Comparison of ENCODE assay signal across 13 mouse cellular contexts in genomic region chr1:79752015-79752695, GRCm38 (mm10). TPM values are rescaled to one million over a fixed set of nuclear protein-coding genes. Genes with fewer than 3 reads are reported as not detected.
DNase-seq lines count a peak whose midpoint lies in the region; ATAC-seq and TF ChIP-seq lines count a peak whose summit lies in the region.
"Had no signal": no experiment of that assay in that cellular context is flagged by ENCODE, and none has a peak within 500 bp of the region (broad histone marks: within the 10 kb centered on the region; RNA-seq: fewer than 3 reads in every experiment).

No protein-coding gene starts in this region.

- peak overlapping the region; percentile 72; the same call in 1 of the 2 replicates for H3K27ac ChIP-seq in heart, embryonic 16.5 days (ENCODE audit: low read length)
- H3K27ac ChIP-seq in liver, embryonic 13.5 days = peak overlapping the region; percentile 29; the same call in 1 of the 2 replicates
- no peak overlapping the region for H3K27ac ChIP-seq in midbrain, embryonic 13.5 days
- H3K27ac ChIP-seq in midbrain, embryonic 16.5 days (ENCODE audit: low read length) = no peak overlapping the region
- H3K27ac ChIP-seq: embryonic facial prominence, embryonic 15.5 days; hindbrain, postnatal 0 days had no signal

- H3K9ac ChIP-seq in heart, embryonic 16.5 days (ENCODE audit: low read length) = no peak overlapping the region
- no peak overlapping the region for H3K9ac ChIP-seq in liver, embryonic 13.5 days
- H3K9ac ChIP-seq in midbrain, embryonic 13.5 days (replicated peaks) = no peak overlapping the region
- H3K9ac ChIP-seq in midbrain, embryonic 16.5 days (ENCODE audit: low read depth, low read length) = no peak overlapping the region
- H3K9ac ChIP-seq: embryonic facial prominence, embryonic 15.5 days had no signal

- no peak for ATAC-seq in heart, embryonic 16.5 days (replicated peaks; ENCODE audit: extremely low read depth, insufficient read depth, low FRiP score)
- peak; percentile 58 for ATAC-seq in G1E (ENCODE audit: extremely low read depth, insufficient number of reproducible peaks, low FRiP score, poor library complexity, severe bottlenecking)
- ATAC-seq in liver, embryonic 13.5 days (ENCODE audit: low read depth) = no peak
- no peak for ATAC-seq in midbrain, embryonic 13.5 days
- no peak for ATAC-seq in midbrain, embryonic 16.5 days
- ATAC-seq: hindbrain, postnatal 0 days had no signal

- no peaks in the 10 kb centered on the region for H3K27me3 ChIP-seq in heart, embryonic 16.5 days (ENCODE audit: control insufficient read depth, insufficient read depth, low read length)
- H3K27me3 ChIP-seq in G1E (ENCODE audit: insufficient read depth, low read length) = no peaks in the 10 kb centered on the region
- H3K27me3 ChIP-seq in liver, embryonic 13.5 days = no peaks in the 10 kb centered on the region
- H3K27me3 ChIP-seq in midbrain, embryonic 13.5 days = no peaks in the 10 kb centered on the region
- no peaks in the 10 kb centered on the region for H3K27me3 ChIP-seq in midbrain, embryonic 16.5 days (ENCODE audit: control insufficient read depth, insufficient read depth, low read depth, low read length)
- H3K27me3 ChIP-seq: embryonic facial prominence, embryonic 15.5 days had no signal

- WGBS in heart, embryonic 16.5 days = 67% methylated on average over 7 of the region's 7 CpGs
- 43% methylated on average over 7 of the region's 7 CpGs for WGBS in liver, embryonic 13.5 days (ENCODE audit: insufficient replicate concordance)
- 88% methylated on average over 7 of the region's 7 CpGs for WGBS in midbrain, embryonic 13.5 days
- 86% methylated on average over 7 of the region's 7 CpGs for WGBS in midbrain, embryonic 16.5 days

- H3K4me2 ChIP-seq in heart, embryonic 16.5 days (ENCODE audit: low read depth, low read length) = no peak overlapping the region
- no peak overlapping the region for H3K4me2 ChIP-seq in liver, embryonic 13.5 days
- no peak overlapping the region for H3K4me2 ChIP-seq in midbrain, embryonic 13.5 days (replicated peaks)
- H3K4me2 ChIP-seq in midbrain, embryonic 16.5 days (ENCODE audit: low read length) = no peak overlapping the region
- H3K4me2 ChIP-seq: embryonic facial prominence, embryonic 15.5 days had no signal

- H3K4me3 ChIP-seq in heart, embryonic 16.5 days (ENCODE audit: low read length) = no peak overlapping the region
- H3K4me3 ChIP-seq in G1E (ENCODE audit: low read depth, low read length) = no peak overlapping the region
- no peak overlapping the region for H3K4me3 ChIP-seq in liver, embryonic 13.5 days (replicated peaks)
- H3K4me3 ChIP-seq in midbrain, embryonic 13.5 days (replicated peaks) = no peak overlapping the region
- no peak overlapping the region for H3K4me3 ChIP-seq in midbrain, embryonic 16.5 days (ENCODE audit: low read depth, low read length)
- H3K4me3 ChIP-seq: embryonic facial prominence, embryonic 15.5 days had no signal

- 0 out of 2 replicates have a peak, but pooled peaks cover 2% of the 10 kb centered on the region for H3K36me3 ChIP-seq in heart, embryonic 16.5 days (ENCODE audit: control insufficient read depth, insufficient read depth)
- H3K36me3 ChIP-seq in G1E (replicated peaks) = peaks cover 27% of the 10 kb centered on the region
- H3K36me3 ChIP-seq in liver, embryonic 13.5 days = no peaks in the 10 kb centered on the region
- peaks cover 20% of the 10 kb centered on the region for H3K36me3 ChIP-seq in midbrain, embryonic 13.5 days
- peaks cover 8% of the 10 kb centered on the region for H3K36me3 ChIP-seq in midbrain, embryonic 16.5 days (ENCODE audit: control insufficient read depth, insufficient read depth, low read length)
- H3K36me3 ChIP-seq: embryonic facial prominence, embryonic 15.5 days had no signal

- H3K4me1 ChIP-seq in heart, embryonic 16.5 days (ENCODE audit: control insufficient read depth, insufficient read depth, low read length) = peaks cover 25% of the 10 kb centered on the region
- peaks cover 23% of the 10 kb centered on the region for H3K4me1 ChIP-seq in G1E (ENCODE audit: insufficient read depth, low read depth, low read length)
- H3K4me1 ChIP-seq in liver, embryonic 13.5 days (replicated peaks) = peaks cover 26% of the 10 kb centered on the region
- peaks cover 2% of the 10 kb centered on the region; the same call in 1 of the 2 replicates for H3K4me1 ChIP-seq in midbrain, embryonic 13.5 days (replicated peaks)
- H3K4me1 ChIP-seq in midbrain, embryonic 16.5 days (ENCODE audit: control insufficient read depth, insufficient read depth, low read length) = no peaks in the 10 kb centered on the region
- H3K4me1 ChIP-seq: embryonic facial prominence, embryonic 15.5 days had no signal

- DNase-seq in heart, postnatal 4 days = no peak
- peak; percentile 63 for DNase-seq in 416B (ENCODE audit: low read depth)
- peak; percentile 25 for DNase-seq in G1E (ENCODE audit: low spot score)
- DNase-seq in liver, embryonic 13.5 days = no peak
- DNase-seq in urinary bladder, postnatal 14 days (ENCODE audit: low spot score) = no peak
- DNase-seq: cerebellum, adult 8-10 months; layer of hippocampus, postnatal 36 days; lung, adult 18-20 months had no signal

- no peaks in the 10 kb centered on the region for H3K9me3 ChIP-seq in heart, embryonic 16.5 days (replicated peaks; ENCODE audit: control insufficient read depth, low read length)
- no peaks in the 10 kb centered on the region for H3K9me3 ChIP-seq in G1E (replicated peaks)
- no peaks in the 10 kb centered on the region for H3K9me3 ChIP-seq in liver, embryonic 13.5 days (replicated peaks)
- H3K9me3 ChIP-seq in midbrain, embryonic 13.5 days = peaks cover 4% of the 10 kb centered on the region
- H3K9me3 ChIP-seq in midbrain, embryonic 16.5 days (replicated peaks; ENCODE audit: control insufficient read depth, low read length, poor library complexity, severe bottlenecking) = no peaks in the 10 kb centered on the region; the same call in 1 of the 2 replicates
- H3K9me3 ChIP-seq: embryonic facial prominence, embryonic 15.5 days had no signal

- no peak for TF ChIP-seq CTCF in G1E (IDR thresholded peaks at IDR 0.05; ENCODE audit: low read depth, low read length)

RNA-seq across cellular contexts. Expression of gene Mrpl44, which starts 23.7 kb away (rescaled TPM):
- polyA plus RNA-seq in heart, embryonic 16.5 days (2015; fragmentation: Nextera tagmentation; extraction: Ambion mirVana) = 52.8 and 57.5 TPM in 2 replicates
- total RNA-seq in heart, postnatal 4 days (2021) = 10 to 100 TPM; 41.4 to 42.6 TPM
- 34.1 and 38.3 TPM in 2 replicates for total RNA-seq in G1E (2014; fragmentation: Nextera tagmentation)
- 74.1 and 83.5 TPM in 2 replicates for total RNA-seq in G1E (2017)
- polyA plus RNA-seq in G1E (2012) = 52.6 and 53.1 TPM in 2 replicates
- polyA plus RNA-seq in liver, embryonic 13.5 days (2015; fragmentation: Nextera tagmentation; extraction: Ambion mirVana) = 32.3 and 34.9 TPM in 2 replicates
- polyA plus RNA-seq in midbrain, embryonic 13.5 days (2015; fragmentation: Nextera tagmentation; extraction: Ambion mirVana) = 51.9 and 54.5 TPM in 2 replicates
- polyA plus RNA-seq in midbrain, embryonic 16.5 days (2015; fragmentation: Nextera tagmentation; extraction: Ambion mirVana) = 41.8 and 42.9 TPM in 2 replicates

RNA-seq across cellular contexts. Expression of gene Wdfy1, which starts 23.8 kb away (rescaled TPM):
- 30.0 and 38.5 TPM in 2 replicates for polyA plus RNA-seq in heart, embryonic 16.5 days (2015; fragmentation: Nextera tagmentation; extraction: Ambion mirVana)
- 10 to 100 TPM; 30.5 to 31.3 TPM for total RNA-seq in heart, postnatal 4 days (2021)
- total RNA-seq in G1E (2014; fragmentation: Nextera tagmentation) = 29.2 and 30.7 TPM in 2 replicates
- total RNA-seq in G1E (2017) = 54.2 and 57.1 TPM in 2 replicates
- 76.7 and 90.1 TPM in 2 replicates for polyA plus RNA-seq in G1E (2012)
- polyA plus RNA-seq in liver, embryonic 13.5 days (2015; fragmentation: Nextera tagmentation; extraction: Ambion mirVana) = 14.4 and 14.5 TPM in 2 replicates
- 113 and 118 TPM in 2 replicates for polyA plus RNA-seq in midbrain, embryonic 13.5 days (2015; fragmentation: Nextera tagmentation; extraction: Ambion mirVana)
- 137 and 149 TPM in 2 replicates for polyA plus RNA-seq in midbrain, embryonic 16.5 days (2015; fragmentation: Nextera tagmentation; extraction: Ambion mirVana)

Comparison
In these comparisons a context has a peak if more than half of its experiments do, and no peak if none do; other contexts are left out.
1. H3K27ac ChIP-seq: peak in heart, embryonic 16.5 days (single experiment) and liver, embryonic 13.5 days (single experiment); none in midbrain, embryonic 13.5 days (single experiment) and midbrain, embryonic 16.5 days (single experiment).
2. DNase-seq: peak in 416B (single experiment) and G1E (single experiment); none in heart, postnatal 4 days (single experiment), liver, embryonic 13.5 days (single experiment) and urinary bladder, postnatal 14 days (single experiment).